Comparison of ENCODE assay signal across 27 mouse cellular contexts in the genomic region with DNA sequence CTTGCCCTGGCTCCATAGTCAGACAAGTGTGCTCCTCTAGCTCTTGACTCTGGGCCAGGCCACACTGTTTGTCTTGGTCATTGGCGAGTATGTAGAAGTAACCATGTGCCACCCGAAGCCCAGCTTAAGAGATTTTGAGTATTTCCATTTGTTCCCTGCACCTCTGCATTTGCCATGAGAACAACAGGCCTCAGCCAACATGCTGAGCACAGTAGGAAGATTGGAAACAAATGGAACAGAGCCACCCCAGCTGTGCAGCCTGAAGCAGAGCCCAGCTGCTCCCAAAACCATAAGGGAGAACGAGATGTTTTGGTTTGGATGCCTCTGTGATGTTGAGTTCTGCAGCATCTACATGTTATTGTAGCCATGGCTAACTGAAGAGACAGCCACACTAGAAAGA.
DNase-seq lines count a peak whose midpoint lies in the region; ATAC-seq lines count a peak whose summit lies in the region.
"Had no signal": no experiment of that assay in that cellular context is flagged by ENCODE, and none has a peak within 500 bp of the region (broad histone marks: within the 10 kb centered on the region; RNA-seq: fewer than 3 reads in every experiment).

No protein-coding gene starts in this region.

- H3K9me3 ChIP-seq in heart, embryonic 12.5 days (replicated peaks) = no peaks in the 10 kb centered on the region
- H3K9me3 ChIP-seq: forebrain, embryonic 10.5 days; G1E; heart, embryonic 13.5 days; limb, embryonic 12.5 days; midbrain, embryonic 12.5 days; neural tube, embryonic 15.5 days had no signal

- 0 out of 2 replicates have a peak, but pooled peaks cover 6% of the 10 kb centered on the region for H3K27me3 ChIP-seq in heart, embryonic 12.5 days (replicated peaks)
- H3K27me3 ChIP-seq: limb, embryonic 12.5 days; midbrain, embryonic 12.5 days; neural tube, embryonic 15.5 days had no signal

- H3K4me2 ChIP-seq in heart, embryonic 12.5 days = no peak overlapping the region
- H3K4me2 ChIP-seq: heart, embryonic 13.5 days; limb, embryonic 12.5 days; liver, embryonic 11.5 days; midbrain, embryonic 12.5 days; neural tube, embryonic 15.5 days had no signal

- no peak overlapping the region for H3K27ac ChIP-seq in heart, embryonic 12.5 days (ENCODE audit: poor library complexity, severe bottlenecking)
- H3K27ac ChIP-seq: forebrain, embryonic 10.5 days; heart, embryonic 13.5 days; hindbrain, postnatal 0 days; limb, embryonic 12.5 days; midbrain, embryonic 12.5 days; neural tube, embryonic 15.5 days had no signal

- no peak overlapping the region for H3K9ac ChIP-seq in heart, embryonic 12.5 days
- H3K9ac ChIP-seq: heart, embryonic 13.5 days; limb, embryonic 12.5 days; liver, postnatal 0 days; midbrain, embryonic 12.5 days; neural tube, embryonic 15.5 days had no signal

- H3K4me1 ChIP-seq in heart, embryonic 12.5 days (replicated peaks) = peaks cover 4% of the 10 kb centered on the region; the same call in 1 of the 2 replicates
- H3K4me1 ChIP-seq: limb, embryonic 12.5 days had no signal

- H3K4me3 ChIP-seq in heart, embryonic 12.5 days = no peak overlapping the region
- H3K4me3 ChIP-seq: forebrain, embryonic 10.5 days; heart, embryonic 13.5 days; limb, embryonic 12.5 days; midbrain, embryonic 12.5 days; neural tube, embryonic 15.5 days had no signal

- no peaks in the 10 kb centered on the region for H3K36me3 ChIP-seq in heart, embryonic 12.5 days
- H3K36me3 ChIP-seq: forebrain, embryonic 10.5 days; G1E; heart, embryonic 13.5 days; limb, embryonic 12.5 days; midbrain, embryonic 12.5 days; neural tube, embryonic 15.5 days had no signal

- no peak for ATAC-seq in heart, embryonic 12.5 days (ENCODE audit: insufficient number of reproducible peaks, low FRiP score)
- ATAC-seq: forebrain, embryonic 16.5 days; hindbrain, postnatal 0 days; intestine, embryonic 16.5 days; liver, postnatal 0 days; Patski had no signal

- intact Hi-C loops in left cerebral cortex, postnatal 4 days (cut with DNase I) = no loop called here
- intact Hi-C loops in left cerebral cortex, postnatal 36 days (cut with DNase I) = no loop called here
- intact Hi-C loops in heart, postnatal 36 days (cut with DNase I) = no loop called here

- WGBS in heart, embryonic 12.5 days = 57% methylated on average over 3 of the region's 3 CpGs

- peak; percentile 96 for DNase-seq in heart, adult 11 months
- peak; percentile 4 for DNase-seq in left cerebral cortex, postnatal 4 days
- no peak for DNase-seq in left cerebral cortex, postnatal 36 days (ENCODE audit: low spot score in 2 of 2)
- peak; percentile 21 to 48 for DNase-seq in heart, adult 9 months (ENCODE audit: low spot score in 2 of 2)
- peak; percentile 8 to 10 for DNase-seq in heart, postnatal 36 days
- no peak for DNase-seq in layer of hippocampus, postnatal 36 days
- DNase-seq: adrenal gland, postnatal 36 days; B cell, adult 2 months; cerebellum, adult 11 months; cerebellum, adult 9-11 months; kidney, adult 9 months; kidney, postnatal 36 days; liver, postnatal 0 days; thymus, adult 18-20 months; thymus, postnatal 36 days had no signal

Comparison
In these comparisons a context has a peak if more than half of its experiments do, and no peak if none do; other contexts are left out.
1. DNase-seq: peak in heart, adult 11 months (single experiment), left cerebral cortex, postnatal 4 days (single experiment), heart, adult 9 months (2 of 2) and heart, postnatal 36 days (2 of 2); none in left cerebral cortex, postnatal 36 days (0 of 2) and layer of hippocampus, postnatal 36 days (0 of 2).